In genomic region chr8:120316707-120317106, GRCm38 (mm10) we compare ENCODE assay signal across 20 mouse cellular contexts.
A peak's percentile ranks its signal among the peaks of the same experiment; 100 is the strongest.
DNase-seq lines count a peak whose midpoint lies in the region; ATAC-seq lines count a peak whose summit lies in the region.
"Had no signal": no experiment of that assay in that cellular context is flagged by ENCODE, and none has a peak within 500 bp of the region (broad histone marks: within the 10 kb centered on the region; RNA-seq: fewer than 3 reads in every experiment).

No protein-coding gene starts in this region.

- H3K9ac ChIP-seq in forebrain, embryonic 15.5 days (replicated peaks), result no peak overlapping the region
- H3K9ac ChIP-seq in embryonic facial prominence, embryonic 15.5 days, result no peak overlapping the region
- H3K9ac ChIP-seq in limb, embryonic 15.5 days, result no peak overlapping the region
- H3K9ac ChIP-seq: heart, embryonic 13.5 days; hindbrain, embryonic 12.5 days had no signal

- no peak for DNase-seq in forebrain, embryonic 10.5 days (ENCODE audit: extremely low spot score, low spot score)
- DNase-seq in 3T3-L1 (ENCODE audit: low read depth, low spot score), result peak; percentile 32
- no peak for DNase-seq in retina, embryonic 14.5 days (ENCODE audit: low spot score)
- DNase-seq in heart, postnatal 36 days, result no peak
- DNase-seq: adrenal gland, adult 2 months; adrenal gland, postnatal 25 days; cerebellum, adult 18-20 months; cerebellum, adult 9-11 months; cerebellum, postnatal 36 days; gastrocnemius, adult 2 months; gastrocnemius, postnatal 25 days; heart, postnatal 4 days had no signal

- H3K4me3 ChIP-seq in forebrain, embryonic 15.5 days, result no peak overlapping the region
- H3K4me3 ChIP-seq in forebrain, embryonic 10.5 days, result no peak overlapping the region
- no peak overlapping the region for H3K4me3 ChIP-seq in embryonic facial prominence, embryonic 15.5 days (replicated peaks)
- no peak overlapping the region for H3K4me3 ChIP-seq in limb, embryonic 15.5 days
- H3K4me3 ChIP-seq: erythroblast, embryonic 14.5 days; gastrocnemius, adult 2 months; heart, embryonic 13.5 days; hindbrain, embryonic 12.5 days had no signal

- intact Hi-C loops in heart, postnatal 36 days (cut with DNase I), result no loop called here

- H3K4me2 ChIP-seq in forebrain, embryonic 15.5 days (replicated peaks), result no peak overlapping the region
- H3K4me2 ChIP-seq in embryonic facial prominence, embryonic 15.5 days (replicated peaks), result no peak overlapping the region
- H3K4me2 ChIP-seq in limb, embryonic 15.5 days, result no peak overlapping the region
- H3K4me2 ChIP-seq: heart, embryonic 13.5 days; hindbrain, embryonic 12.5 days had no signal

- H3K36me3 ChIP-seq in forebrain, embryonic 15.5 days, result no peaks in the 10 kb centered on the region
- no peaks in the 10 kb centered on the region for H3K36me3 ChIP-seq in forebrain, embryonic 10.5 days (replicated peaks)
- no peaks in the 10 kb centered on the region for H3K36me3 ChIP-seq in embryonic facial prominence, embryonic 15.5 days
- H3K36me3 ChIP-seq in limb, embryonic 15.5 days, result no peaks in the 10 kb centered on the region
- H3K36me3 ChIP-seq: heart, embryonic 13.5 days; hindbrain, embryonic 12.5 days had no signal

- no peaks in the 10 kb centered on the region for H3K27me3 ChIP-seq in forebrain, embryonic 15.5 days
- H3K27me3 ChIP-seq in forebrain, embryonic 10.5 days (ENCODE audit: poor library complexity, severe bottlenecking), result peaks cover 67% of the 10 kb centered on the region
- no peaks in the 10 kb centered on the region for H3K27me3 ChIP-seq in embryonic facial prominence, embryonic 15.5 days
- no peaks in the 10 kb centered on the region for H3K27me3 ChIP-seq in limb, embryonic 15.5 days
- H3K27me3 ChIP-seq: heart, embryonic 13.5 days had no signal

- H3K4me1 ChIP-seq in forebrain, embryonic 15.5 days, result peaks cover 14% of the 10 kb centered on the region
- peaks cover 54% of the 10 kb centered on the region for H3K4me1 ChIP-seq in forebrain, embryonic 10.5 days
- peaks cover 29% of the 10 kb centered on the region for H3K4me1 ChIP-seq in embryonic facial prominence, embryonic 15.5 days
- peaks cover 31% of the 10 kb centered on the region for H3K4me1 ChIP-seq in limb, embryonic 15.5 days

- H3K9me3 ChIP-seq in forebrain, embryonic 15.5 days, result no peaks in the 10 kb centered on the region
- no peaks in the 10 kb centered on the region for H3K9me3 ChIP-seq in forebrain, embryonic 10.5 days
- no peaks in the 10 kb centered on the region for H3K9me3 ChIP-seq in embryonic facial prominence, embryonic 15.5 days (replicated peaks)
- H3K9me3 ChIP-seq in limb, embryonic 15.5 days, result no peaks in the 10 kb centered on the region
- H3K9me3 ChIP-seq: heart, embryonic 13.5 days; hindbrain, embryonic 12.5 days had no signal

- 80% methylated on average over 7 of the region's 7 CpGs for WGBS in forebrain, embryonic 15.5 days
- WGBS in forebrain, embryonic 10.5 days, result 85% methylated on average over 7 of the region's 7 CpGs
- 77% methylated on average over 7 of the region's 7 CpGs for WGBS in embryonic facial prominence, embryonic 15.5 days
- WGBS in limb, embryonic 15.5 days, result 71% methylated on average over 7 of the region's 7 CpGs

- no peak for ATAC-seq in forebrain, embryonic 15.5 days (replicated peaks)
- no peak for ATAC-seq in embryonic facial prominence, embryonic 15.5 days (ENCODE audit: insufficient number of reproducible peaks, low FRiP score, low TSS enrichment, low read depth)
- no peak for ATAC-seq in limb, embryonic 15.5 days (ENCODE audit: insufficient number of reproducible peaks, low FRiP score, low TSS enrichment, low read depth)
- ATAC-seq: hindbrain, embryonic 16.5 days; inflammation-experienced regulatory T-cells, adult 6 months had no signal

- H3K27ac ChIP-seq in forebrain, embryonic 15.5 days (replicated peaks), result peak overlapping the region; percentile 54
- H3K27ac ChIP-seq in forebrain, embryonic 10.5 days, result no peak overlapping the region
- peak overlapping the region; percentile 48 for H3K27ac ChIP-seq in embryonic facial prominence, embryonic 15.5 days (replicated peaks)
- peak overlapping the region; percentile 57 for H3K27ac ChIP-seq in limb, embryonic 15.5 days
- H3K27ac ChIP-seq: gastrocnemius, adult 2 months; heart, embryonic 13.5 days; hindbrain, embryonic 12.5 days had no signal
